Mouse (Mus musculus): ENCODE results near the gene Il11ra1. TPM values are rescaled to one million over a fixed set of nuclear protein-coding genes. Genes with fewer than 3 reads are reported as not detected.
A peak's percentile ranks its signal among the peaks of the same experiment; 100 is the strongest.

Il11ra1 gene
- polyA plus RNA-seq, 1 experiment from 2014 or later = 111 TPM

- H3K9ac ChIP-seq (ENCODE audit: low read length) = no peak overlapping the region
- ATAC-seq (ENCODE audit: low read depth) = no peak
- H3K4me2 ChIP-seq (ENCODE audit: low read depth, low read length) = no peak overlapping the region
- H3K27me3 ChIP-seq (ENCODE audit: control insufficient read depth, insufficient read depth, low read depth, low read length) = no peaks in the 10 kb centered on the region
- no peaks in the 10 kb centered on the region for H3K9me3 ChIP-seq (ENCODE audit: control insufficient read depth, low read length)
- H3K27ac ChIP-seq (ENCODE audit: low read length) = no peak overlapping the region
- no peak overlapping the region for H3K4me3 ChIP-seq (ENCODE audit: low read length)
- H3K4me1 ChIP-seq (replicated peaks; ENCODE audit: control insufficient read depth, insufficient read depth, low read length) = peaks cover 11% of the 10 kb centered on the region
- no peaks in the 10 kb centered on the region; the same call in 1 of the 2 replicates for H3K36me3 ChIP-seq (ENCODE audit: control insufficient read depth, insufficient read depth, low read length)
- 41% methylated on average over 9 of the region's 9 CpGs for WGBS
These were observed 36.2 kb upstream of the Il11ra1 start for GRCm38 (mm10) chr4:41663614-41664013.

GRCm38 (mm10) chr4:41664533-41664932 is 35.3 kb upstream of the Il11ra1 start:
- Histone ChIP-seq H3K4me1 (replicated peaks; ENCODE audit: control insufficient read depth, insufficient read depth, low read length) (peaks cover 11% of the 10 kb centered on the region), H3K4me2 (ENCODE audit: low read depth, low read length) (no peak overlapping the region), H3K9me3 (ENCODE audit: control insufficient read depth, low read length) (no peaks in the 10 kb centered on the region), H3K36me3 (ENCODE audit: control insufficient read depth, insufficient read depth, low read length) (no peaks in the 10 kb centered on the region; the same call in 1 of the 2 replicates), H3K4me3 (ENCODE audit: low read length) (no peak overlapping the region), H3K27me3 (ENCODE audit: control insufficient read depth, insufficient read depth, low read depth, low read length) (no peaks in the 10 kb centered on the region), H3K27ac (ENCODE audit: low read length) (no peak overlapping the region), H3K9ac (ENCODE audit: low read length) (no peak overlapping the region)
- ATAC-seq (ENCODE audit: low read depth) = 0 out of 2 replicates have a peak, but pooled peaks have one; percentile 4
- WGBS = 33% methylated on average over 7 of the region's 7 CpGs

GRCm38 (mm10) chr4:41665009-41665675 is 34.6 kb upstream of the Il11ra1 start:
- WGBS = 7% methylated on average over 4 of the region's 8 CpGs
- Histone ChIP-seq H3K4me3 (ENCODE audit: low read length) (no peak overlapping the region), H3K4me1 (replicated peaks; ENCODE audit: control insufficient read depth, insufficient read depth, low read length) (peaks cover 11% of the 10 kb centered on the region), H3K27me3 (ENCODE audit: control insufficient read depth, insufficient read depth, low read depth, low read length) (no peaks in the 10 kb centered on the region), H3K9ac (ENCODE audit: low read length) (peak overlapping the region; percentile 43; the same call in 1 of the 2 replicates), H3K27ac (ENCODE audit: low read length) (no peak overlapping the region), H3K36me3 (ENCODE audit: control insufficient read depth, insufficient read depth, low read length) (no peaks in the 10 kb centered on the region; the same call in 1 of the 2 replicates), H3K9me3 (ENCODE audit: control insufficient read depth, low read length) (no peaks in the 10 kb centered on the region), H3K4me2 (ENCODE audit: low read depth, low read length) (no peak overlapping the region)
- ATAC-seq (ENCODE audit: low read depth) = 0 out of 2 replicates have a peak, but pooled peaks have one; percentile 16

GRCm38 (mm10) chr4:41666646-41667045 is 33.1 kb upstream of the Il11ra1 start:
- Histone ChIP-seq H3K9ac (ENCODE audit: low read length) (no peak overlapping the region), H3K36me3 (ENCODE audit: control insufficient read depth, insufficient read depth, low read length) (no peaks in the 10 kb centered on the region; the same call in 1 of the 2 replicates), H3K4me2 (ENCODE audit: low read depth, low read length) (no peak overlapping the region), H3K9me3 (ENCODE audit: control insufficient read depth, low read length) (no peaks in the 10 kb centered on the region), H3K4me3 (ENCODE audit: low read length) (no peak overlapping the region), H3K4me1 (replicated peaks; ENCODE audit: control insufficient read depth, insufficient read depth, low read length) (peaks cover 11% of the 10 kb centered on the region), H3K27me3 (ENCODE audit: control insufficient read depth, insufficient read depth, low read depth, low read length) (no peaks in the 10 kb centered on the region), H3K27ac (ENCODE audit: low read length) (no peak overlapping the region)
- WGBS = 82% methylated on average over 11 of the region's 11 CpGs
- ATAC-seq (ENCODE audit: low read depth) = no peak

GRCm38 (mm10) chr4:41670836-41671235 is 29.0 kb upstream of the Il11ra1 start:
- no peak overlapping the region for H3K27ac ChIP-seq (ENCODE audit: low read length)
- no peaks in the 10 kb centered on the region for H3K9me3 ChIP-seq (ENCODE audit: control insufficient read depth, low read length)
- H3K9ac ChIP-seq (ENCODE audit: low read length) = no peak overlapping the region
- WGBS = 79% methylated on average over 18 of the region's 18 CpGs
- no peak overlapping the region for H3K4me2 ChIP-seq (ENCODE audit: low read depth, low read length)
- no peak for ATAC-seq (ENCODE audit: low read depth)
- H3K36me3 ChIP-seq (ENCODE audit: control insufficient read depth, insufficient read depth, low read length) = no peaks in the 10 kb centered on the region
- no peak overlapping the region for H3K4me3 ChIP-seq (ENCODE audit: low read length)
- H3K27me3 ChIP-seq (ENCODE audit: control insufficient read depth, insufficient read depth, low read depth, low read length) = no peaks in the 10 kb centered on the region
- peaks cover 10% of the 10 kb centered on the region for H3K4me1 ChIP-seq (replicated peaks; ENCODE audit: control insufficient read depth, insufficient read depth, low read length)

GRCm38 (mm10) chr4:41671500-41671899 is 28.3 kb upstream of the Il11ra1 start:
- Histone ChIP-seq H3K27me3 (ENCODE audit: control insufficient read depth, insufficient read depth, low read depth, low read length) (no peaks in the 10 kb centered on the region), H3K9ac (ENCODE audit: low read length) (no peak overlapping the region), H3K4me2 (ENCODE audit: low read depth, low read length) (no peak overlapping the region), H3K9me3 (ENCODE audit: control insufficient read depth, low read length) (no peaks in the 10 kb centered on the region), H3K4me1 (replicated peaks; ENCODE audit: control insufficient read depth, insufficient read depth, low read length) (peaks cover 16% of the 10 kb centered on the region), H3K36me3 (ENCODE audit: control insufficient read depth, insufficient read depth, low read length) (no peaks in the 10 kb centered on the region), H3K4me3 (ENCODE audit: low read length) (no peak overlapping the region), H3K27ac (ENCODE audit: low read length) (no peak overlapping the region)
- ATAC-seq (ENCODE audit: low read depth) = no peak
- 39% methylated on average over 5 of the region's 5 CpGs for WGBS

- H3K27me3 ChIP-seq (ENCODE audit: control insufficient read depth, insufficient read depth, low read depth, low read length) = no peaks in the 10 kb centered on the region
- H3K4me1 ChIP-seq (replicated peaks; ENCODE audit: control insufficient read depth, insufficient read depth, low read length) = peaks cover 21% of the 10 kb centered on the region
- ATAC-seq (ENCODE audit: low read depth) = no peak
These were observed 27.8 kb upstream of the Il11ra1 start for GRCm38 (mm10) chr4:41671963-41672480.

GRCm38 (mm10) chr4:41672522-41672963 is 27.2 kb upstream of the Il11ra1 start:
- peaks cover 26% of the 10 kb centered on the region for H3K4me1 ChIP-seq (replicated peaks; ENCODE audit: control insufficient read depth, insufficient read depth, low read length)
- no peak overlapping the region for H3K4me3 ChIP-seq (ENCODE audit: low read length)
- no peak overlapping the region for H3K4me2 ChIP-seq (ENCODE audit: low read depth, low read length)
- no peak for ATAC-seq (ENCODE audit: low read depth)
- no peak overlapping the region for H3K9ac ChIP-seq (ENCODE audit: low read length)
- no peak overlapping the region for H3K27ac ChIP-seq (ENCODE audit: low read length)
- no peaks in the 10 kb centered on the region for H3K36me3 ChIP-seq (ENCODE audit: control insufficient read depth, insufficient read depth, low read length)
- H3K9me3 ChIP-seq (ENCODE audit: control insufficient read depth, low read length) = no peaks in the 10 kb centered on the region
- WGBS = 41% methylated on average over 8 of the region's 8 CpGs
- H3K27me3 ChIP-seq (ENCODE audit: control insufficient read depth, insufficient read depth, low read depth, low read length) = no peaks in the 10 kb centered on the region

More at GRCm38 (mm10) chr4:41671963-41672480, 27.8 kb upstream of the Il11ra1 start:
- no peaks in the 10 kb centered on the region for H3K36me3 ChIP-seq (ENCODE audit: control insufficient read depth, insufficient read depth, low read length)
- no peak overlapping the region for H3K4me2 ChIP-seq (ENCODE audit: low read depth, low read length)
- H3K9ac ChIP-seq (ENCODE audit: low read length) = no peak overlapping the region
- 48% methylated on average over 8 of the region's 8 CpGs for WGBS
- H3K4me3 ChIP-seq (ENCODE audit: low read length) = no peak overlapping the region
- no peak overlapping the region for H3K27ac ChIP-seq (ENCODE audit: low read length)
- H3K9me3 ChIP-seq (ENCODE audit: control insufficient read depth, low read length) = no peaks in the 10 kb centered on the region

- no peak for ATAC-seq (ENCODE audit: low read depth)
- no peak overlapping the region for H3K9ac ChIP-seq (ENCODE audit: low read length)
- H3K27ac ChIP-seq (ENCODE audit: low read length) = no peak overlapping the region
- H3K4me2 ChIP-seq (ENCODE audit: low read depth, low read length) = no peak overlapping the region
- H3K4me3 ChIP-seq (ENCODE audit: low read length) = no peak overlapping the region
- no peaks in the 10 kb centered on the region for H3K36me3 ChIP-seq (ENCODE audit: control insufficient read depth, insufficient read depth, low read length)
- no peaks in the 10 kb centered on the region for H3K9me3 ChIP-seq (ENCODE audit: control insufficient read depth, low read length)
- WGBS = 61% methylated on average over 19 of the region's 19 CpGs
- peaks cover 30% of the 10 kb centered on the region for H3K4me1 ChIP-seq (replicated peaks; ENCODE audit: control insufficient read depth, insufficient read depth, low read length)
- no peaks in the 10 kb centered on the region for H3K27me3 ChIP-seq (ENCODE audit: control insufficient read depth, insufficient read depth, low read depth, low read length)
These were observed 26.6 kb upstream of the Il11ra1 start for GRCm38 (mm10) chr4:41673186-41673585.

Measured in lung, embryonic 16.5 days (tissue).